Mouse (Mus musculus) spleen, adult 12 weeks (tissue): Measurements from ENCODE around the gene Eri3.

ENCODE experiments used
- DNase-seq: peaks from one replicate; pipeline ENCODE4 v3.0.0; 2022; ENCODE audit warnings: low spot score

Eri3 gene

GRCm38 (mm10) chr4:117550140-117550851 lies at the start of gene Eri3:
Gene Eri3 (plus strand): TSS chr4:117550365.
- DNase-seq, result peak; percentile 91

DNA sequence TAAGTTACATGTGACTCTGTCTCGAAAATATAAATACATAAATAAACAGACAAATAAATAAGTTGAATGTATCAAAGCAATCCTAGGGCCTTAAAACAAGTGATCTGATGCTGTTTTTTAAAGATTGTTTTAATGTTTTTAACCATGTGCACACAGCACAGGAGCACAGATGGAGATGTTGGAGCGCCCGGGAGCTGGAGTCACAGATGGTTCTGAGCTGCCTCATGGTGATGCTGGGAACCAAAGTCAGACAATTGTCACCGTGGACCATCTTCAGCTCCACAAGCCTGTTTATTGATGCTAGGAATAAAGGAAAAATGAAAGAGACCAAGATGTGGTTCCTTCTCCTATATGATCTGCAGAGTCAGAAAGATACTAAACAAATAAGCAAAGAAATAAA lies 31.9 kb upstream of the Eri3 start:
- DNase-seq, result no peak

- DNase-seq, result no peak
Measured at GRCm38 (mm10) chr4:117521350-117521749, 28.8 kb upstream of the Eri3 start.

DNA sequence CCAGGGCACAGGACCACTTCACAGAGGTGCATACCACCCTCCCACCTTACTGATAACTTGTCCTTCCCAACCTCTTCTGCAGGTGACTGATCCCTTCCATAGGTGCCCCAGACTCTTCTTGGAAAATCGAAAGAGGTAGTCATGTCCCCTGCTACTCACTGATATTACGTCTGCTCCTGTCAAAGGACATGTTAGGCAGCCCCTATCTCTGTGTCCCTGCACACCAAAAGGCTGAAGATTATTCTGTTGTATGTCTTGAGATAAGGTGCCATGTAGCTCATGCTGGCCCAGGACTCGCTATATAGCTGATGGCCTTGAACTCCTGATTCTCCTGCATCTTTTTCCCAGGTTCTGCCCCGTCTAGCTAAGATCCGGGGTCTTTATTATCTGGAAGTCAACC lies 24.2 kb upstream of the Eri3 start:
- DNase-seq, result no peak

GRCm38 (mm10) chr4:117527116-117527899 lies 22.9 kb upstream of the Eri3 start:
- no peak for DNase-seq

DNA sequence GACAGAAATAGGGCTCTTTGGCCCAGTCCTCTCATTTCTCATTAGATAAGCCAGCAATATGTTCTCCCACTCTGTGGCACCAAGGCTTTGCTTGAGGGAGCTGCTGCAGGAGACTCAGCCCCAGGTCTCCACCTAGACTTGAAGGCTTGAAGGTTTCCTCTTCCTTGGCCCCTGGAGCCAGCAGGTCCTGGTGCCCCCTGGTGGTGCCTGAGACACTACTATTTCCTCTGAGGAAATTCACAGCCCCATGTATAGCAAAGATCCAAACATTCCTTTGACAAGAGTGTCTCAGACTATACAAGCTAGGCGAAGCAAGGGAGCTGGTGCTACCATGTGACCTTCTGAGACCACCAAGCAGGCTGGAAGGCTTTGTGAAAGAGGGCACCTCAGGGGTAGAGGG lies 22.2 kb upstream of the Eri3 start:
- no peak for DNase-seq

DNA sequence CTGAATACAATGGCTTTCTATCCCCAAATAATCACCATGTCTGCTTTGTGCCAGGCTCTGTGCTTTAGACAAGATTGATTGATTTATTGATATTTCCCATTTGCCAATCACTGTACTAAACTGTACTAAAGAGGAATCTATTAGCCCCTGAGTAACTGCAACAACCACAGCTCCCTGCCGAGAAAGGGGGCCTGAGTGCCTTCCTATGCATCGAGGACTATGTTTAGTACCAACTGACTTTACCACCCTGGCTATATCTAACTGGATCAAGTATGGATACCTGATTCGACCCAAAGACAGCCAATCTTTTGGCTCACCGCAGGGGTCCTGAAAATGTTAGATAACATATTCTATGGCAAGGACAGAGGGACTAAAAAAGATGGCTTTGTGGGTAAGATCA lies 20.3 kb upstream of the Eri3 start:
- DNase-seq, result no peak

DNA sequence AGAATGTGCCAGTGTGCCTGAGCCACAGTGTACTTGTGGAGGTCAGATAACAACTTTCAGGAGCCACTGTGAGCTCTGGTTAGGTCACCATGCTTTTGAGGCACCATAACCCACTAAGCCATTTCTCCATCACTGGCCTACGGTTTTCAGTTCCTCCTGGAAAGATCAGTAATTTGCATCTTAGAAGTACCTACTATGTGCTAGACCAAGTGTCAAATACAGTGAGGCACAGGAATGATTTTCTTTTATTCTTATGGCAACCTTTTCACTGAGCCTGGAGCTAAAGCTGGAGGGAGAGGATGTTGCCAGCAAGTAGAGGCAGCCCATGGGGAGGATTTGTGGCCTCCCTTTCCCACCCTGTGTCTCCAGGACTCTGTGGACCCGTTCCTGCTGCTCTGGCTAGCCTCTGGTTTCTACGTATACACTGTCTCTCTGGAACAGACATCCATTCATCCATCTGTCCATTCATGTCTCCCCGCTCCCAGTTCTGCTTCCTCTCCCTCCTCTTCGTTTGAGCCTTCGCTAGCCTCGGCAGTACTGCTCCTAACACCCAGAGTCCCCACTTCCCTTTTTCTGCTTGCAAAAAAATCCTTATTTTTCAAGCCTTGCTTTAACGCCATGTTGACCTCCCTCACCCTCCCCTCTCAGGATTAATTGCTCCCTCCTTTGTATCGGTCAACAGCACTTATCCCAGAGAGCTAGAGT lies 14.5 kb upstream of the Eri3 start:
- DNase-seq, result no peak

DNA sequence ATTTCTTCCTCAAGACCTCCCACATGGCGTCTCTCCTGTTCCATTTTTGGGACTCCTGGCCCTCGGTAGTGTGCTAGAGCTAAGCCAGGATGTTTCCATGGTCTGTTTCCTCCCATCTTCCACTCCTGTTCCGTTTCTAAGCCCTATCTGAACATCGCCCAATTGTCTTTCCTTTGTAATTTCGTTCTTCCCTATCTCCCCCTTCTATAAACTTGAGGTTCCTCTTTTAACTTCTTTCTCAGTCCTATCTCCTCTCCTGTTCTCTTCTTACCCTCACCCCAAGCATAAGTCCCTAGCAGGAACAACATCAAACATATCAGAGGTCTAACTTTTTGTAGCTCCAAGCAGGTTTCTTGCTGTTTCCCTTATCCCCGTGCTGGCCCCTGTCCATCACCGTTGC lies 13.2 kb upstream of the Eri3 start:
- no peak for DNase-seq

DNA sequence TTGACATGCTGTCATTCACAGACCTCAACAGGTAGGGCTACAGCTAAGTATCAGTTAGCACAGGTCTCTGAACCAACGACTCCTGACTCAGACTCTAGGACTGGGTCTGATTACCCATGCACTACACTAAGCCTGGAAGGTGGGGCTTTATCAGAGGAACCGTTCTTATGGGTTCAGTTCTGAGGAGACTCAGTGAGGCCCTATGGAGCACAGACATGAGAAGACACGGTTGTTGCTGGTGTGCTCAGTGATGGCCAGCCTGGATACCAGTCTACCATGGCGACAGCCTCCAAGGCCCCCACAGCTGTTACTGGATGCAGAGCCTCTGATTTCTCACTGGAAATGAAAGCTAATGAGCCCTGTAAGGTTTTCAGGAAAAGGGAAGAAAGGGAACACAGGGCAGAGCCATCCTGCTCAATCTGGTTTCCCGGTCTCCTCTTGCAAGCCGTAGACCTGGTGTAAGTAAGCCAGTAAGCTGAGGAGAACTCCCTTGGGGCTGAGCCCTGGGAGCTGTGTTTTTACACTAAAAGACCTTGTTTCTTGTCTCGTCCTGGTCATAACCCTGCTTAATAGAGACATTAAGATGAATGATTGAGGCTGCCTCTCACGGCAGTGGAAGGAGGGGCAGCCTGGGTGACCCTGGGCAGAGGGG lies 10.7 kb upstream of the Eri3 start:
- no peak for DNase-seq

GRCm38 (mm10) chr4:117540571-117540970 lies 9.6 kb upstream of the Eri3 start:
- DNase-seq, result no peak

DNA sequence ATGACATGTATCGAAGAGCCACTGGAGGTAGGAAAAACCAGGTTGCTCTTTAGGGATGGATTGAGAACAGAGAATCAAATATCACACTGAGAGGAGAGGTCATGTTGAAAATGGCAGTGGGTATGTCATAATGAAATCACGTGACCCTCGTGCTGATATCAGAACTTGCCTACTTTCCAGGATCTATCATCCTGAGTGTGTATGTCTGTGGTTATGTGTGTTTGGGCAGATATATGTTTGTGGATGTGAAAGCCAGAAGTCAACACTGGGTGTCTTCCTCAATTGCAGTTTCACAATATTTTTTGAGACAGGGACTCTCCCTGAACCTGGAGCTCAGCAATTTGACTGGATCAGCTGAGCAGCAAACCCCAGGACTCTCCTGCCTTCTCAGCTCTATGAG lies 4.7 kb upstream of the Eri3 start:
- DNase-seq, result no peak

DNA sequence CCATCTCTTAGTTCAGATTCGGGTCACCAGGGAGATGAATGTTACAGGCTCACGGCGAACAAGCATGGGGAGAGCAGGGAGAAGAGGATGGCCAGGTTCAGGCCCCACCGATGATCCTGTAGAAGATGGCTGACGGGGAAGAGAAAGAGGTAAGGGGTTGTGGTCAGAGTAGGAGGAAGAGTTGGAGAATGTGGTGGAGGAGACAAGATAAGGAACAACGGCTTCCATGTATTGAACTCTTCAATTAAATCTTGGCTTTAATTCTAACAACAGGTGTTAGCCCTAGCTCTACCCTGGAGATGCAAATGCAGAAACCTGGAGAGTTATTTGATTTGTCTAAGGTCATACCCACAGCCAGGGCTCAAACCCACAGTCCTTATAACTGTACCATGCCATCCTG lies 3.5 kb upstream of the Eri3 start:
- no peak for DNase-seq

GRCm38 (mm10) chr4:117549576-117549975 lies 589 bp upstream of the Eri3 start:
- DNase-seq, result no peak

GRCm38 (mm10) chr4:117551144-117552000 lies 1.2 kb downstream of the Eri3 start:
- no peak for DNase-seq

DNA sequence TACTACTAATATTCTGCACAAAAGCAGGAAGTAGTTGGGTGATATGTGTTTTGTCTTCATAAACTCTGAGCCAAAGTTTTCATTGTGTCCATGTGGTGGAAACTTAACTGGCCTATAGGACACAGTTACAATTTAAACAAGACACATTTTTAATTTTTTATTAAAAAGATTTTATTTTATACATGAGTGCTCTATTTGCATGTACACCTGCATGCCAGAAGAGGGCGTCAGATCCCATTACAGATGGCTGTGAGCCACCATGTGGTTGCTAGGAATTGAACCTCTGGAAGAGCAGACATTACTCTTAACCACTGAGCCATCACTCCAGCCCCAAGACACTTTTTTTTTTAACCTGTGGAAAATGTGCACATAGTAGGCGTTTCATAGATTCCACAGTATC lies 5.3 kb downstream of the Eri3 start:
- DNase-seq, result no peak

DNA sequence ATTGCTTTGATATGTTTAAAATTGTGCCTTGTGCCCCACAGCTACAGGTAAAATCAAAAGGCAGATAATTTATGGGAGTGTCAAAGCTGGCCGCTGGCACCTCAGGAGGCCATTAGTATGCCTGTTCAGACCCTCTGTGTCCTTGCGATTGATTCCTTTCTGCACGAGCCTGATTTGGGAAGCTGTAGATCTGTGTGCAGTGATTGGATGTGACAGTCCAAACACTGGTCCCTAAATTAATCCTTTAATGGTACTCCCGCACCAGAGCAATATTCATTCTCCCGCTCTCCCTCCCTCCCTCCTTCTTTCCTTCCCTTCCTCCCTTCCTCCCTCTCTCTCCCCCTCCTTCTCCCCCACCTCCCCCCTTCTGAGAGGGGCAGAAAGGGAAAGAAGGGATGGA lies 6.2 kb downstream of the Eri3 start:
- no peak for DNase-seq

- DNase-seq, result no peak
Measured at GRCm38 (mm10) chr4:117557068-117557645, 7.0 kb downstream of the Eri3 start.

GRCm38 (mm10) chr4:117563967-117564366 lies 13.8 kb downstream of the Eri3 start:
- no peak for DNase-seq

DNA sequence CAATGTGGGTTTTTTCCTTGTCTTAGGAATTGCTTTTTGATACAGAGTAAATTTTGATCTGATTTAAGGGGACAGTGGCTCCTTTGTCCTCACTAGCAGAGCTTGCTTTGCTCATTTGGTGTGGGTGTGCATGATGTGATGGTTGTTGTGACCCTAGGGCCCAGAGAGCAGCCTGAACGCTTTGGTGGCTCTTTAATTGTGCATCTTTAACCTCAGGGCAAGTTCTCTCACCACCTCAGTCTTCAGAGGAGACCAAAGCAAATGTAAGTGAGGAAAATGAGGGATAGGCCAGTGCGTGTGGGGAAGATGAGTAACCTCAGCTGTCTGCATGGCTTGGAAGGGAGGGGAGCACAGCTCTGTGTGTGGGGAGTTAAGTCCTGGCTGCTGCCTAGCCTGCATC lies 18.7 kb downstream of the Eri3 start:
- no peak for DNase-seq

- DNase-seq, result no peak
Measured at GRCm38 (mm10) chr4:117570964-117571363, 20.8 kb downstream of the Eri3 start.
